Mouse (Mus musculus) left cerebral cortex, adult 8-10 months (tissue): ENCODE results near the gene Gm7682. TPM values are rescaled to one million over a fixed set of nuclear protein-coding genes. Genes with fewer than 3 reads are reported as not detected.
"Not testable (repeated sequence)": the region's sequence is repeated elsewhere in the genome, so short reads cannot be mapped to it uniquely, and the experiment has no call there.

Experiments used
- DNase-seq, 2 experiments: peaks; one replicate each; pipeline ENCODE4 v3.0.0; 2022; ENCODE audit warnings: low spot score in 2 of 2
- total RNA-seq, 4 experiments: library from RNA; stranded (reverse); gene quantifications; 2 replicates each; pipeline ENCODE4 v1.2.4; 2022

Gm7682 gene
- not detected for total RNA-seq

GRCm38 (mm10) chr5:94445484-94445883, at the start of gene Gm7682:
Gm7682 (plus strand) TSS chr5:94445784.
- not testable (repeated sequence) for DNase-seq

Other genes starting within 250 kb of the Gm7682 start
- gene Gm3106, start 227.8 kb upstream of the Gm7682 start, total RNA-seq: not detected
- not detected for gene A430089I19Rik, start 139.0 kb upstream of the Gm7682 start, total RNA-seq
- gene Gm6502, start 131.3 kb upstream of the Gm7682 start, total RNA-seq: not detected
- gene AA792892, start 106.0 kb upstream of the Gm7682 start, total RNA-seq: not detected
- not detected for gene Gm3139, start 80.5 kb downstream of the Gm7682 start, total RNA-seq
- gene Gm3147, start 170.6 kb downstream of the Gm7682 start, total RNA-seq: not detected
- not detected for gene Gm6509, start 178.2 kb downstream of the Gm7682 start, total RNA-seq
- not detected for gene Gm6205, start 202.6 kb downstream of the Gm7682 start, total RNA-seq